Comparison of ENCODE assay signal across 13 mouse cellular contexts in genomic region chr9:114560141-114560540, GRCm38 (mm10). TPM values are rescaled to one million over a fixed set of nuclear protein-coding genes. Genes with fewer than 3 reads are reported as not detected.
DNase-seq lines count a peak whose midpoint lies in the region; ATAC-seq and TF ChIP-seq lines count a peak whose summit lies in the region.
"Had no signal": no experiment of that assay in that cellular context is flagged by ENCODE, and none has a peak within 500 bp of the region (broad histone marks: within the 10 kb centered on the region; RNA-seq: fewer than 3 reads in every experiment).

No protein-coding gene starts in this region.

- peaks cover 81% of the 10 kb centered on the region for H3K27me3 ChIP-seq in forebrain, embryonic 12.5 days
- peaks cover 54% of the 10 kb centered on the region for H3K27me3 ChIP-seq in forebrain, postnatal 0 days (ENCODE audit: insufficient read depth, low read length)
- peaks cover 5% of the 10 kb centered on the region for H3K27me3 ChIP-seq in lung, embryonic 16.5 days (ENCODE audit: control insufficient read depth, insufficient read depth, low read depth, low read length)
- H3K27me3 ChIP-seq in intestine, postnatal 0 days (replicated peaks; ENCODE audit: control insufficient read depth, insufficient read depth, low read length) = peaks cover 21% of the 10 kb centered on the region
- peaks cover 4% of the 10 kb centered on the region; the same call in 1 of the 2 replicates for H3K27me3 ChIP-seq in stomach, embryonic 14.5 days (ENCODE audit: control insufficient read depth, insufficient read depth, low read length)

- peak overlapping the region; percentile 17 for H3K4me3 ChIP-seq in forebrain, embryonic 12.5 days (replicated peaks)
- H3K4me3 ChIP-seq in forebrain, postnatal 0 days (ENCODE audit: low read depth, low read length) = no peak overlapping the region
- H3K4me3 ChIP-seq in lung, embryonic 16.5 days (ENCODE audit: low read length) = peak overlapping the region; percentile 62
- peak overlapping the region; percentile 68 for H3K4me3 ChIP-seq in intestine, postnatal 0 days (ENCODE audit: low read depth, low read length)
- H3K4me3 ChIP-seq in stomach, embryonic 14.5 days (ENCODE audit: low read depth, low read length) = peak overlapping the region; percentile 59
- H3K4me3 ChIP-seq: megakaryocyte, embryonic 14.5 days had no signal

- peak overlapping the region; percentile 89 for H3K4me2 ChIP-seq in forebrain, embryonic 12.5 days
- H3K4me2 ChIP-seq in forebrain, postnatal 0 days (ENCODE audit: low read depth) = no peak overlapping the region
- peak overlapping the region; percentile 85 for H3K4me2 ChIP-seq in lung, embryonic 16.5 days (ENCODE audit: low read depth, low read length)
- peak overlapping the region; percentile 92 for H3K4me2 ChIP-seq in intestine, postnatal 0 days (replicated peaks; ENCODE audit: low read depth)
- peak overlapping the region; percentile 92 for H3K4me2 ChIP-seq in stomach, embryonic 14.5 days (replicated peaks; ENCODE audit: low read depth, low read length)

- H3K27ac ChIP-seq in forebrain, embryonic 12.5 days = no peak overlapping the region
- no peak overlapping the region for H3K27ac ChIP-seq in forebrain, postnatal 0 days (ENCODE audit: low read depth, low read length)
- H3K27ac ChIP-seq in lung, embryonic 16.5 days (ENCODE audit: low read length) = no peak overlapping the region
- H3K27ac ChIP-seq in intestine, postnatal 0 days (ENCODE audit: low read depth, low read length) = no peak overlapping the region
- no peak overlapping the region for H3K27ac ChIP-seq in stomach, embryonic 14.5 days (ENCODE audit: low read length)

- DNase-seq in forebrain, postnatal 0 days = no peak
- DNase-seq in lung, postnatal 14 days = no peak
- no peak for DNase-seq in left cerebral cortex, postnatal 4 days
- no peak for DNase-seq in left cerebral cortex, adult 18-20 months (ENCODE audit: low spot score in 2 of 2)
- DNase-seq: adrenal gland, postnatal 14 days; cerebellum, adult 11 months; kidney, postnatal 10 days; thymus, postnatal 4 days had no signal

- H3K36me3 ChIP-seq in forebrain, embryonic 12.5 days (replicated peaks) = no peaks in the 10 kb centered on the region
- no peaks in the 10 kb centered on the region for H3K36me3 ChIP-seq in forebrain, postnatal 0 days (ENCODE audit: insufficient read depth)
- H3K36me3 ChIP-seq in lung, embryonic 16.5 days (ENCODE audit: control insufficient read depth, insufficient read depth, low read length) = no peaks in the 10 kb centered on the region
- H3K36me3 ChIP-seq in intestine, postnatal 0 days (ENCODE audit: control insufficient read depth, insufficient read depth) = no peaks in the 10 kb centered on the region
- H3K36me3 ChIP-seq in stomach, embryonic 14.5 days (ENCODE audit: control insufficient read depth, insufficient read depth, low read length) = no peaks in the 10 kb centered on the region

- no peaks in the 10 kb centered on the region for H3K9me3 ChIP-seq in forebrain, embryonic 12.5 days
- H3K9me3 ChIP-seq in forebrain, postnatal 0 days (ENCODE audit: low read length) = no peaks in the 10 kb centered on the region
- no peaks in the 10 kb centered on the region for H3K9me3 ChIP-seq in lung, embryonic 16.5 days (ENCODE audit: control insufficient read depth, low read length)
- no peaks in the 10 kb centered on the region for H3K9me3 ChIP-seq in intestine, postnatal 0 days (ENCODE audit: control insufficient read depth)
- no peaks in the 10 kb centered on the region for H3K9me3 ChIP-seq in stomach, embryonic 14.5 days (ENCODE audit: control insufficient read depth, low read depth, low read length)
- H3K9me3 ChIP-seq: megakaryocyte, embryonic 14.5 days had no signal

- peaks cover 42% of the 10 kb centered on the region for H3K4me1 ChIP-seq in forebrain, embryonic 12.5 days
- 0 out of 2 replicates have a peak, but pooled peaks cover 2% of the 10 kb centered on the region for H3K4me1 ChIP-seq in forebrain, postnatal 0 days (ENCODE audit: insufficient read depth)
- peaks cover 12% of the 10 kb centered on the region for H3K4me1 ChIP-seq in lung, embryonic 16.5 days (replicated peaks; ENCODE audit: control insufficient read depth, insufficient read depth, low read length)
- no peaks in the 10 kb centered on the region; the same call in none of the 2 replicates for H3K4me1 ChIP-seq in intestine, postnatal 0 days (replicated peaks; ENCODE audit: control insufficient read depth, insufficient read depth, low read length)
- peaks cover 13% of the 10 kb centered on the region; the same call in 1 of the 2 replicates for H3K4me1 ChIP-seq in stomach, embryonic 14.5 days (ENCODE audit: control insufficient read depth, insufficient read depth, low read length)

- no peak for ATAC-seq in forebrain, embryonic 12.5 days (ENCODE audit: low FRiP score)
- ATAC-seq in forebrain, postnatal 0 days = no peak
- no peak for ATAC-seq in lung, embryonic 16.5 days (ENCODE audit: low read depth)
- no peak for ATAC-seq in intestine, postnatal 0 days
- no peak for ATAC-seq in stomach, embryonic 14.5 days (ENCODE audit: insufficient number of reproducible peaks, insufficient read depth, low FRiP score, low read depth)

- TF ChIP-seq CTCF in forebrain, postnatal 0 days (IDR thresholded peaks at IDR 0.05; ENCODE audit: low read depth) = no peak
- no peak for TF ChIP-seq CTCF in intestine, postnatal 0 days (IDR thresholded peaks at IDR 0.05; ENCODE audit: low read depth)

- no peak overlapping the region; the same call in 1 of the 2 replicates for H3K9ac ChIP-seq in forebrain, embryonic 12.5 days
- no peak overlapping the region for H3K9ac ChIP-seq in forebrain, postnatal 0 days
- H3K9ac ChIP-seq in lung, embryonic 16.5 days (ENCODE audit: low read length) = peak overlapping the region; percentile 33; the same call in 1 of the 2 replicates
- no peak overlapping the region for H3K9ac ChIP-seq in intestine, postnatal 0 days (ENCODE audit: low read depth, low read length)
- H3K9ac ChIP-seq in stomach, embryonic 14.5 days (replicated peaks; ENCODE audit: low read depth, low read length) = no peak overlapping the region

- WGBS in forebrain, embryonic 12.5 days = 10% methylated on average over 7 of the region's 7 CpGs
- WGBS in forebrain, postnatal 0 days = 17% methylated on average over 7 of the region's 7 CpGs
- WGBS in lung, embryonic 16.5 days = 27% methylated on average over 7 of the region's 7 CpGs
- 14% methylated on average over 7 of the region's 7 CpGs for WGBS in intestine, postnatal 0 days
- WGBS in stomach, embryonic 14.5 days = 25% methylated on average over 7 of the region's 7 CpGs

- intact Hi-C loops in left cerebral cortex, postnatal 4 days (cut with DNase I) = no loop called here

RNA-seq across cellular contexts. Expression of gene Trim71, which starts 4.0 kb away (rescaled TPM):
- polyA plus RNA-seq in forebrain, embryonic 12.5 days (2016; fragmentation: Nextera tagmentation; extraction: Ambion mirVana) = 0.36 and 0.52 TPM in 2 replicates
- total RNA-seq in forebrain, postnatal 0 days (2014; rRNA removed) = 0.08 and 0.19 TPM in 2 replicates
- 0.10 and 0.13 TPM in 2 replicates for polyA plus RNA-seq in forebrain, postnatal 0 days (2015; fragmentation: Nextera tagmentation; extraction: Ambion mirVana)
- 0.79 and 0.87 TPM in 2 replicates for polyA plus RNA-seq in lung, embryonic 16.5 days (2015; fragmentation: Nextera tagmentation; extraction: Ambion mirVana)
- 1.5 and 2.0 TPM in 2 replicates for polyA plus RNA-seq in intestine, postnatal 0 days (2015; fragmentation: Nextera tagmentation; extraction: Ambion mirVana)
- 1.4 and 1.6 TPM in 2 replicates for polyA plus RNA-seq in stomach, embryonic 14.5 days (2014; fragmentation: Nextera tagmentation; extraction: Ambion mirVana)
- total RNA-seq in left cerebral cortex, postnatal 4 days (2021) = under 1 TPM; 0.06 to 0.14 TPM
- total RNA-seq in left cerebral cortex, adult 18-20 months (2021) = under 1 TPM; 0.84 to 0.95 TPM

RNA-seq across cellular contexts. Expression of gene C130032M10Rik, which starts 44.6 kb away (rescaled TPM):
- polyA plus RNA-seq in forebrain, embryonic 12.5 days (2016; fragmentation: Nextera tagmentation; extraction: Ambion mirVana) = not detected in 2 replicates
- not detected in 2 replicates for total RNA-seq in forebrain, postnatal 0 days (2014; rRNA removed)
- polyA plus RNA-seq in forebrain, postnatal 0 days (2015; fragmentation: Nextera tagmentation; extraction: Ambion mirVana) = not detected in 2 replicates
- polyA plus RNA-seq in lung, embryonic 16.5 days (2015; fragmentation: Nextera tagmentation; extraction: Ambion mirVana) = 0.21 and 0.72 TPM in 2 replicates
- polyA plus RNA-seq in intestine, postnatal 0 days (2015; fragmentation: Nextera tagmentation; extraction: Ambion mirVana) = not detected in 2 replicates
- not detected in 2 replicates for polyA plus RNA-seq in stomach, embryonic 14.5 days (2014; fragmentation: Nextera tagmentation; extraction: Ambion mirVana)
- not detected for total RNA-seq in left cerebral cortex, postnatal 4 days (2021)
- total RNA-seq in left cerebral cortex, adult 18-20 months (2021) = not detected
- total RNA-seq: adrenal gland, postnatal 14 days had no signal

RNA-seq across cellular contexts. Expression of gene Ccr4, which starts 55.4 kb away (rescaled TPM):
- not detected in 2 replicates for polyA plus RNA-seq in forebrain, embryonic 12.5 days (2016; fragmentation: Nextera tagmentation; extraction: Ambion mirVana)
- total RNA-seq in forebrain, postnatal 0 days (2014; rRNA removed) = not detected in 2 replicates
- polyA plus RNA-seq in forebrain, postnatal 0 days (2015; fragmentation: Nextera tagmentation; extraction: Ambion mirVana) = not detected in 2 replicates
- polyA plus RNA-seq in lung, embryonic 16.5 days (2015; fragmentation: Nextera tagmentation; extraction: Ambion mirVana) = 0.11 and 0.25 TPM in 2 replicates
- 2.3 TPM in 2 replicates for polyA plus RNA-seq in intestine, postnatal 0 days (2015; fragmentation: Nextera tagmentation; extraction: Ambion mirVana)
- not detected in 2 replicates for polyA plus RNA-seq in stomach, embryonic 14.5 days (2014; fragmentation: Nextera tagmentation; extraction: Ambion mirVana)
- not detected for total RNA-seq in left cerebral cortex, postnatal 4 days (2021)
- total RNA-seq in left cerebral cortex, adult 18-20 months (2021) = not detected
- total RNA-seq: adrenal gland, postnatal 14 days had no signal
